Comparison of ENCODE assay signal across 8 mouse cellular contexts in the genomic region with DNA sequence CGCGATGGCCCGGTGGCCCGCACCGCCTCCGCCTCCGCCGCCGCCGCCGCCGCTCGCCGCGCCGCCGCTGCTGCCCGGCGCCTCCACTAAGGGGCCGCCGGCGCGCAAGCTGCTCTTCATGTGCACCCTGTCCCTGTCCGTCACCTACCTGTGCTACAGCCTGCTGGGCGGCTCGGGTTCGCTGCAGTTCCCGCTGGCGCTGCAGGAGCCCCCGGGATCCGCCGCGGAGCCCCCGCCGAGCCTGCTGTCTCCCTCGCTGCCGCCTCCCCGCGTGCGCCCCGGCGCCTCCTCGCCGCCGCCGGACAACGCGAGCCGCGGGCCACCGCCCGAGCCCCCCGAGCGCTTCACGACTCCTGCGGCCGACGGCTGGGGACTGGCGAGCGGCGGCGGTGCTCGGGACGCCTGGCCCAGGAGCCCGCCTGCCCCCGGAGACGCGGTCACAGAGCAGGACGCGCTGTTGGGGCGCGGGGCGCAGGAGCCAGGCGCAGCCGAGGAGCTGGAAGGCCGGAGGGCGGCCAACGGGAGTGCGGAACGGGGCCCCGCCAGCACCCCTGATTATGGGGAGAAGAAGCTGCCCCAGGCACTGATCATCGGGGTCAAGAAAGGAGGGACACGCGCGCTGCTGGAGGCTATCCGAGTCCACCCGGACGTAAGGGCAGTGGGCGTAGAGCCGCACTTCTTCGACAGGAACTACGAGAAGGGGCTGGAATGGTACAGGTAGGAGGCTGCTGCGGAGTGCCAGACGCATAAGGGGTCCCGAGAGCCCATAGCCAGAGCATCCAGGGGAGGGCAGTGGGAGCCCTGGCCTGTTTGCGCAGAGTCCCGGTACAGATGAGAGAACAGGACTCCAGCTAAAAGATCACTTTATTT. TPM values are rescaled to one million over a fixed set of nuclear protein-coding genes. Genes with fewer than 3 reads are reported as not detected.
A peak's percentile ranks its signal among the peaks of the same experiment; 100 is the strongest.
DNase-seq lines count a peak whose midpoint lies in the region; ATAC-seq and TF ChIP-seq lines count a peak whose summit lies in the region.

No protein-coding gene starts in this region.

- peak overlapping the region; percentile 75 for H3K4me3 ChIP-seq in heart, embryonic 10.5 days
- peak overlapping the region; percentile 84 for H3K4me3 ChIP-seq in E14TG2a.4 (replicated peaks; ENCODE audit: low read length)
- peak overlapping the region; percentile 53 for H3K4me3 ChIP-seq in embryonic facial prominence, embryonic 15.5 days (replicated peaks)
- peak overlapping the region; percentile 56 for H3K4me3 ChIP-seq in limb, embryonic 15.5 days
- peak overlapping the region; percentile 52 for H3K4me3 ChIP-seq in stomach, embryonic 14.5 days (ENCODE audit: low read depth, low read length)

- peak overlapping the region; percentile 29; the same call in 1 of the 2 replicates for H3K27ac ChIP-seq in heart, embryonic 10.5 days
- H3K27ac ChIP-seq in embryonic facial prominence, embryonic 15.5 days (replicated peaks): no peak overlapping the region
- H3K27ac ChIP-seq in limb, embryonic 15.5 days: no peak overlapping the region
- no peak overlapping the region for H3K27ac ChIP-seq in stomach, embryonic 14.5 days (ENCODE audit: low read length)

- H3K4me2 ChIP-seq in embryonic facial prominence, embryonic 15.5 days (replicated peaks): peak overlapping the region; percentile 93
- H3K4me2 ChIP-seq in limb, embryonic 15.5 days: peak overlapping the region; percentile 98
- H3K4me2 ChIP-seq in stomach, embryonic 14.5 days (replicated peaks; ENCODE audit: low read depth, low read length): peak overlapping the region; percentile 96

- no peaks in the 10 kb centered on the region for H3K9me3 ChIP-seq in heart, embryonic 10.5 days
- H3K9me3 ChIP-seq in E14TG2a.4 (ENCODE audit: low read length): no peaks in the 10 kb centered on the region
- H3K9me3 ChIP-seq in embryonic facial prominence, embryonic 15.5 days (replicated peaks): no peaks in the 10 kb centered on the region
- H3K9me3 ChIP-seq in limb, embryonic 15.5 days: no peaks in the 10 kb centered on the region
- H3K9me3 ChIP-seq in stomach, embryonic 14.5 days (ENCODE audit: control insufficient read depth, low read depth, low read length): no peaks in the 10 kb centered on the region

- ATAC-seq in embryonic facial prominence, embryonic 15.5 days (ENCODE audit: insufficient number of reproducible peaks, low FRiP score, low TSS enrichment, low read depth): no peak
- no peak for ATAC-seq in limb, embryonic 15.5 days (ENCODE audit: insufficient number of reproducible peaks, low FRiP score, low TSS enrichment, low read depth)
- peak; percentile 37; the same call in 1 of the 2 replicates for ATAC-seq in stomach, embryonic 14.5 days (ENCODE audit: insufficient number of reproducible peaks, insufficient read depth, low FRiP score, low read depth)

- H3K36me3 ChIP-seq in heart, embryonic 10.5 days: no peaks in the 10 kb centered on the region
- no peaks in the 10 kb centered on the region for H3K36me3 ChIP-seq in E14TG2a.4 (ENCODE audit: insufficient read depth, low read length)
- no peaks in the 10 kb centered on the region for H3K36me3 ChIP-seq in embryonic facial prominence, embryonic 15.5 days
- H3K36me3 ChIP-seq in limb, embryonic 15.5 days: no peaks in the 10 kb centered on the region
- H3K36me3 ChIP-seq in stomach, embryonic 14.5 days (ENCODE audit: control insufficient read depth, insufficient read depth, low read length): no peaks in the 10 kb centered on the region

- 2% methylated on average over 94 of the region's 97 CpGs for WGBS in heart, embryonic 10.5 days
- under 1% methylated on average over 89 of the region's 97 CpGs for WGBS in embryonic facial prominence, embryonic 15.5 days
- WGBS in limb, embryonic 15.5 days: under 1% methylated on average over 79 of the region's 97 CpGs
- WGBS in stomach, embryonic 14.5 days: 1% methylated on average over 80 of the region's 97 CpGs

- no peak overlapping the region for H3K9ac ChIP-seq in embryonic facial prominence, embryonic 15.5 days
- no peak overlapping the region for H3K9ac ChIP-seq in limb, embryonic 15.5 days
- no peak overlapping the region for H3K9ac ChIP-seq in stomach, embryonic 14.5 days (replicated peaks; ENCODE audit: low read depth, low read length)

- H3K27me3 ChIP-seq in heart, embryonic 10.5 days (ENCODE audit: insufficient read depth, poor library complexity, severe bottlenecking): peaks cover 90% of the 10 kb centered on the region
- peaks cover 83% of the 10 kb centered on the region for H3K27me3 ChIP-seq in E14TG2a.4 (ENCODE audit: insufficient read depth, low read length)
- peaks cover 87% of the 10 kb centered on the region for H3K27me3 ChIP-seq in embryonic facial prominence, embryonic 15.5 days
- H3K27me3 ChIP-seq in limb, embryonic 15.5 days: peaks cover 88% of the 10 kb centered on the region
- peaks cover 54% of the 10 kb centered on the region for H3K27me3 ChIP-seq in stomach, embryonic 14.5 days (ENCODE audit: control insufficient read depth, insufficient read depth, low read length)

- no peak for DNase-seq in heart, embryonic 10.5 days (ENCODE audit: low spot score)
- no peak for DNase-seq in heart, adult 8-10 months (ENCODE audit: low spot score)
- DNase-seq in layer of hippocampus, postnatal 25 days (ENCODE audit: extremely low spot score in 1 of 2, low spot score in 1 of 2): no peak
- DNase-seq in urinary bladder, postnatal 4 days (ENCODE audit: low spot score in 2 of 2): no peak

- H3K4me1 ChIP-seq in heart, embryonic 10.5 days: peaks cover 8% of the 10 kb centered on the region
- peaks cover 17% of the 10 kb centered on the region for H3K4me1 ChIP-seq in E14TG2a.4 (replicated peaks; ENCODE audit: low read depth, low read length)
- peaks cover 17% of the 10 kb centered on the region for H3K4me1 ChIP-seq in embryonic facial prominence, embryonic 15.5 days
- H3K4me1 ChIP-seq in limb, embryonic 15.5 days: peaks cover 17% of the 10 kb centered on the region
- peaks cover 5% of the 10 kb centered on the region; the same call in 1 of the 2 replicates for H3K4me1 ChIP-seq in stomach, embryonic 14.5 days (ENCODE audit: control insufficient read depth, insufficient read depth, low read length)

- no peak for TF ChIP-seq CTCF in E14TG2a.4 (conservative IDR thresholded peaks at IDR 0.05; ENCODE audit: low read length)

RNA-seq across cellular contexts. Expression of a gene that starts 0.7 kb away (rescaled TPM):
- polyA plus RNA-seq in heart, embryonic 10.5 days (2016; fragmentation: Nextera tagmentation; extraction: Ambion mirVana): 0.28 TPM in 2 replicates
- total RNA-seq in heart, adult 8-10 months (2022): under 1 TPM in 2 of 4 experiments, not detected in 2; 0.09 to 0.11 TPM
- 0.13 and 0.17 TPM in 2 replicates for polyA plus RNA-seq in embryonic facial prominence, embryonic 15.5 days (2015; fragmentation: Nextera tagmentation; extraction: Ambion mirVana)
- 0.36 and 0.44 TPM in 2 replicates for polyA plus RNA-seq in limb, embryonic 15.5 days (2015; fragmentation: Nextera tagmentation; extraction: Ambion mirVana)
- polyA plus RNA-seq in stomach, embryonic 14.5 days (2014; fragmentation: Nextera tagmentation; extraction: Ambion mirVana): 0.15 and 0.27 TPM in 2 replicates
- total RNA-seq in layer of hippocampus, postnatal 25 days (2021): 10 to 100 TPM; 85.5 to 88.6 TPM
